Mouse (Mus musculus) intestine, embryonic 15.5 days (tissue): Measurements from ENCODE around the gene Gm20388. TPM values are rescaled to one million over a fixed set of nuclear protein-coding genes. Genes with fewer than 3 reads are reported as not detected.

Experiments used
- ATAC-seq: fragments of 200-750 bp; cut with Nextera tagmentation; 2 replicates; pipeline ENCODE4 v1.8.0; 2017; ENCODE audit warnings: moderate TSS enrichment, moderate library complexity
- H3K27ac ChIP-seq: fragments of 300-500 bp; sonication (generic); 2 replicates; pipeline ENCODE4 v1.5.1; 2015; ENCODE audit warnings: mild to moderate bottlenecking, inconsistent platforms
- H3K27me3 ChIP-seq: fragments of 300-500 bp; sonication (generic); replicated peaks from 2 replicates; pipeline ENCODE4 v1.6.1; 2015; ENCODE audit warnings: inconsistent platforms
- H3K36me3 ChIP-seq: fragments of 300-500 bp; sonication (generic); 2 replicates; pipeline ENCODE4 v1.6.1; 2015; ENCODE audit warnings: inconsistent platforms
- H3K4me1 ChIP-seq: fragments of 300-500 bp; sonication (generic); replicated peaks from 2 replicates; pipeline ENCODE4 v1.6.1; 2015; ENCODE audit warnings: inconsistent platforms
- H3K4me2 ChIP-seq: fragments of 300-500 bp; sonication (generic); replicated peaks from 2 replicates; pipeline ENCODE4 v1.6.1; 2015; ENCODE audit warnings: mild to moderate bottlenecking, inconsistent platforms
- H3K4me3 ChIP-seq: fragments of 300-500 bp; sonication (generic); replicated peaks from 2 replicates; pipeline ENCODE4 v1.5.1; 2015; ENCODE audit warnings: inconsistent platforms
- H3K9ac ChIP-seq: fragments of 300-500 bp; sonication (generic); 2 replicates; pipeline ENCODE4 v1.6.1; 2015; ENCODE audit warnings: inconsistent platforms
- H3K9me3 ChIP-seq: fragments of 300-500 bp; sonication (generic); 2 replicates; pipeline ENCODE4 v1.6.1; 2016; ENCODE audit warnings: inconsistent platforms
- WGBS: fragments of 180-500 bp; shearing (Covaris S2); methylation state at CpG from one replicate; pipeline ENCODE4 v1.1.7; 2015; 5-methylcytosine and 5-hydroxymethylcytosine counted together
- polyA plus RNA-seq: library from polyadenylated mRNA; unstranded; fragments of >200 nt; fragmentation: Nextera tagmentation; extraction: Ambion mirVana; gene quantifications from 2 replicates; pipeline ENCODE4 v1.2.1, GENCODE M21; 2015

The Gm20388 gene
- polyA plus RNA-seq, 1 experiment from 2014 or later = not detected

DNA sequence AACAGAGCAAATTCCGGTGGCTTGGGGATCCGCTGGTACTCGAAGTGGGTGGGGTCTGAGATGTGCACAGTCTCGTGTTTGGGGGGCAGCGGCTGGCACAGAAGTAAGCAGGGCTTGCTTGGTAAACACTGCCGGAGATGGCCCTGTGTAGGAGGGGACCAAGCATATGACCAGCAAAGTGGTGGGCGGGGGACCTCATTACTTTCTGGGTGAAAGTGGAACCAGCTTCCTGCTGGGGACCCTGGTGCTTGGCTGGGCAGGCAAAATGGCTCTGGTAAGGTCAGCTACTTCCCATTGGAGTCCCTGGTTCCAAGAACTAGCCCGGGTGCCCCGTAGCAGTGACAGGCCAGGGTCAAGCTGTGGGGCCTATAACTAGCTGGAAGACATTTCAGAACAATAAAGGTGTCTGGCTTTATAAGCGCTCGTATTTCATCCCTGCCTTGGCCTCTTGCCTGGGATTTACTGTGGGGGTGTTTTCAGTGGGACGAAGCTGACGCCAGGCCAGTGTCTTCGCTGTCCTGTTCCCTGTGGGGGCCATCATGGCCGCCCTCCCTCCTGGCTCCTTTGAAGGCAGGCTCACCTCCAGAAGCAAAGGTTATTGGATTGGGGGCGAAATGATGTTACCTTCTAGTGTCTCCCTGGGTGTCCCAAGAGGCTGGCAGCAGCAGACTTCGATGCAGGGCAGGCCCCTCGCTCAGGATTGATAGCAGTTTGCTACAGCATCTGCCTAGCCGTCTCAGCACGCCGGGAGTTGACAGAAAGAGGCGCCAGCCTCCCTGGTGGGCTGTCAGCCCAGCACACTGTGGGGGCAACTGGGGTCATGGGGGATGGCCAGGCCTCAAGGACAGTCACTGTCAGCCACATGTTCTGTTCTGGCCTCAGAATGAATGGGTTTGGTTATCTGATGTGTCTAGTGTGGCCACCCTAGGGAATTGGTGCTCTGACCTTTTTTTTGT is 466.5 kb downstream of the Gm20388 start:
- H3K4me1 ChIP-seq = peaks cover 60% of the 10 kb centered on the region
- WGBS = 45% methylated on average over 22 of the region's 22 CpGs
- 0 out of 2 replicates have a peak overlapping the region, but pooled peaks have one; percentile 22 for H3K27ac ChIP-seq
- ATAC-seq = no peak
- H3K36me3 ChIP-seq = no peaks in the 10 kb centered on the region
- no peak overlapping the region for H3K9ac ChIP-seq
- H3K4me2 ChIP-seq = no peak overlapping the region
- no peak overlapping the region for H3K4me3 ChIP-seq
- H3K9me3 ChIP-seq = no peaks in the 10 kb centered on the region
- no peaks in the 10 kb centered on the region; the same call in 1 of the 2 replicates for H3K27me3 ChIP-seq

DNA sequence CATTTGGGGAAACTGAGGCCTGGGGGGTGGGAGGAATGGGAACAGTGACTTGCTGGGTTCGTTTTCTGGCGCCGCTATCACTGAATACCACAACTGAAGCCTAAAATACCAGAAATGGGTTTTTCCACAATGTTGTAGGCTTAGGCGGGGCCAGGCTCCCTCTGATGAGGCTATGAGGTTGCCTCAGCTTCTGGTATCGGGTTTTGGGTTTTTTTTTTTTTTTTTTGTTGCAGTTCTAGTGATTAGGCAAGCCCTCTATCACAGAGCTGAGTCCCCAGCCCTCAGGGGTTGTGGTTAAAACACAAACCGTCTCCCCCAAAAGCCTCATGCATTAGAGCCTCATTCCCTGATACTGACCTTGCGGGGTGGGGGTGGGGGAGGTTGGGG is 467.2 kb downstream of the Gm20388 start:
- Histone ChIP-seq H3K36me3 (no peaks in the 10 kb centered on the region), H3K9ac (no peak overlapping the region), H3K4me1 (peaks cover 65% of the 10 kb centered on the region), H3K27me3 (no peaks in the 10 kb centered on the region; the same call in 1 of the 2 replicates), H3K4me3 (no peak overlapping the region), H3K9me3 (no peaks in the 10 kb centered on the region), H3K4me2 (no peak overlapping the region), H3K27ac (no peak overlapping the region)
- WGBS = 71% methylated on average over 7 of the region's 7 CpGs
- no peak for ATAC-seq

DNA sequence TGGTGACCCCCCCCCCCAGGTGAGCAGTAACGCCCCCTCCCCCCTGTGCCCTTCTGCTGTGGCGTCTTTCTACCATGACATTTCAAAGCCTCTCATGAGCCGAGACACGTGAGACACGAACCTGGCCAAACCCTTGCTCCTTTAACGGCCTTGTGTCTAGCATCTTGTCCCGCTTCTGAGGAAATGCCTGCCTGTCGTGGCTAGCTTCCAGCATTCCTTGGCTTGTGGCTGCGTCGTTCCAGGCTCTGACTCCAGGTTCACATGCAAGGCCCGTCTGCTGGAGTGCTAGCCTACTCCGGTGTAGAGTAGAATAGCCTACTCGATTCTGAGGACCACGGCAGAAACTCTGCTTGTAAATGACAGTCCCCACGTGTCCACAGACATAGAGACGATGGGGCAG is 467.7 kb downstream of the Gm20388 start:
- Histone ChIP-seq H3K4me1 (peaks cover 67% of the 10 kb centered on the region), H3K4me3 (no peak overlapping the region), H3K4me2 (no peak overlapping the region), H3K9ac (no peak overlapping the region), H3K9me3 (no peaks in the 10 kb centered on the region), H3K27ac (no peak overlapping the region), H3K36me3 (no peaks in the 10 kb centered on the region), H3K27me3 (no peaks in the 10 kb centered on the region; the same call in 1 of the 2 replicates)
- WGBS = 56% methylated on average over 16 of the region's 16 CpGs
- ATAC-seq = no peak

DNA sequence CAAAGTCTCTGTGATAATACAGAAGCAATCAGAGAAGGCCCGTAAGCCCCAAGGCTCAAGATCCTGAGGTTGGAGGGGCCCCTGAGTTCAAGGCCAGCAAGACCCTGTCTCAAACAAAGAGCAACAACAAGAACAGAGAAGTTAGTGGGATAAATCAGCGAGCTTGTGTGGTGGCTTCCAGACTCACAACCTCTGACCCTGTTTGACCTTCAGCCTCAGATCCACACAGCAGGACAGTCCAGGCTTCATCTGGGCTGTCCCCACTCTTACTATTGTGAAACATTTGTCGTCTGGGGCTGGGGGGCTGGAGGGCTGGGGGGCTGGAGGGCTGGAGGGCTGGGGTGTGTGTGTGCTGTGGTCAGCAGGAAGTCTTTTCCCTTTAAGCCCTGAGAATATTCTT is 468.4 kb downstream of the Gm20388 start:
- H3K9ac ChIP-seq = no peak overlapping the region
- H3K4me3 ChIP-seq = no peak overlapping the region
- no peak overlapping the region for H3K4me2 ChIP-seq
- WGBS = 59% methylated on average over 3 of the region's 3 CpGs
- H3K4me1 ChIP-seq = peaks cover 67% of the 10 kb centered on the region
- no peaks in the 10 kb centered on the region; the same call in 1 of the 2 replicates for H3K27me3 ChIP-seq
- H3K36me3 ChIP-seq = no peaks in the 10 kb centered on the region
- no peak overlapping the region for H3K27ac ChIP-seq
- no peaks in the 10 kb centered on the region for H3K9me3 ChIP-seq
- ATAC-seq = no peak

DNA sequence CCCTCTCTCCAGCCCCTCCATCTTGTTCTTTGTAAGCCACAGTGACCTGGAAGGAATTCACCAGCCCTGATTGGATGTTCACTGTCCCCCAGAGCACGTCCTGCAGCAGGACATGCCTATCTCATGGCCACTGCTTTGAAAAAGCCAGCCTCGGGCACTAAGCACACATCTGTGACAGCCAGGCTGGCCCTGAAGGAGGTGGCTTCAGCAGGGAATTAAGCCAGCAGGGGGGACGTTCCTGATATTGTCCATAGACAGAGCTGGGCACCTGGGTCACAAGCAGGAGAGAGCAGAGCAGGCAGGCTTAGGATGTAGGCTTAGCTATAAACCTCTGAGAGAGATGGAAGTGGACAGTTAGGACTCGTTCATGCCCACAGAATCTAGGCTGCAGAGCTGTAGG is 471.2 kb downstream of the Gm20388 start:
- peaks cover 53% of the 10 kb centered on the region for H3K4me1 ChIP-seq
- H3K4me3 ChIP-seq = no peak overlapping the region
- ATAC-seq = no peak
- peak overlapping the region; percentile 76; the same call in 1 of the 2 replicates for H3K27ac ChIP-seq
- no peak overlapping the region for H3K4me2 ChIP-seq
- H3K27me3 ChIP-seq = no peaks in the 10 kb centered on the region; the same call in 1 of the 2 replicates
- H3K36me3 ChIP-seq = no peaks in the 10 kb centered on the region
- H3K9ac ChIP-seq = no peak overlapping the region
- 68% methylated on average over 4 of the region's 4 CpGs for WGBS
- no peaks in the 10 kb centered on the region for H3K9me3 ChIP-seq

DNA sequence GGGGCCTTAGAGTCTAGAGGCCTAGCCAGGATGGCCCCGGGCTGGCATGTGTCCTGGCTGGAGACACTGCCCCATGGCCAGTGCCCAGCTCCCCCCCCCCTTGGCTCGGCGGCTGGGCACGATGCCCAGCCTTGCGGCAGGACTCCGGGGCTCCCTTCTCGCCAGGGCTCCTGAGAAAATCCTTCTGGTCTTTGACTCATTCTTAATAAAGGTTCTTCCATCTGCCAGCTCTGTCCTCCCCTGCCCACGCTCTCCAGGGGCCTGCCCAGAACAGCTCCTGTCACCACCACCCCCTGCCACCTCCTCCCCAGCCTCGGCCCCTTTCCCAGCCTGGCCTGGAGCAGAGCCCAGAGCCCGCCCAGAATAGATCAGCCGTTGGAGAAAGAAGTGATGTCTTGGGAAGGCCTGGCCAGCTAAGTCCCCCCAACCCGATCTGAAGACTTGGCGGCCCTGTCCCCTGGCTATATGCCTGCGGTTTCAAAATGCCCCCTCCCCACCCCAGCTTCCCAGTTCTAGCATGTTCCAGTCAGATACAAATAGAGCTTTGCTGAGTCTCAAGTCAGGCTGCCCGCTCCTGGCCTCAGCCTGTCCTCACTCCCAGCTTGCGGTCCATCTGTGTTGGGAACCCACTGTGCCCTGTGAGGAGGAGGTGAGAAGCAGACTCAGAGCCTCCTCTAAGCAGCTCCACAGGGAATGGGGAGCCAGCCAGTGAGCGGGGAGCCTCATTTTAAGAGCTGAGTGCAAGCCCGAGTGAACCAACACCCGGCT is 472.0 kb downstream of the Gm20388 start:
- peak; percentile 67 for ATAC-seq
- no peak overlapping the region for H3K9ac ChIP-seq

DNA sequence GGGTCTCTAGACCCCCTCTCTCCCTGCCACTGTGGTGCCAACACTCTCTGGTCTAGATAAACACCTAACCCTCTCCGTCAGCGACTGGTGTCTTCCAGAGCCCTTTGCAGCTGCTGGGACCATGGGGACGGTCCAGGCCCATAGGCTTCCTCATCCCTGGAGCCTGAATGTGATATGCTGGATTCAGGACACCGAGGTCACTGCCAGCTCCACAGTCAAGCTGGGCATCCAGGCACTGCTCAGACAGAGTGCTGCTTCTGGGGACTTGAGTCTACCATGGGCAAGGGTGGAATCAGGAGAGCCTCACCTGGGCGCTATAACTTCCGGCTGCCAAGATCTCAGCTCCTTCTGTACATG is 472.5 kb downstream of the Gm20388 start:
- Histone ChIP-seq H3K4me2 (peak overlapping the region; percentile 9; the same call in 1 of the 2 replicates), H3K9me3 (no peaks in the 10 kb centered on the region), H3K27me3 (no peaks in the 10 kb centered on the region; the same call in 1 of the 2 replicates), H3K4me1 (peaks cover 42% of the 10 kb centered on the region), H3K27ac (peak overlapping the region; percentile 76), H3K9ac (no peak overlapping the region), H3K4me3 (no peak overlapping the region), H3K36me3 (no peaks in the 10 kb centered on the region)
- ATAC-seq = no peak; the same call in 1 of the 2 replicates
- WGBS = 71% methylated on average over 6 of the region's 6 CpGs

More for the DNA sequence above, 472.0 kb downstream of the Gm20388 start:
- no peaks in the 10 kb centered on the region for H3K36me3 ChIP-seq
- H3K27me3 ChIP-seq = no peaks in the 10 kb centered on the region; the same call in 1 of the 2 replicates
- WGBS = 59% methylated on average over 19 of the region's 19 CpGs
- H3K27ac ChIP-seq = peak overlapping the region; percentile 76
- no peak overlapping the region for H3K4me3 ChIP-seq
- H3K4me1 ChIP-seq = peaks cover 47% of the 10 kb centered on the region
- H3K9me3 ChIP-seq = no peaks in the 10 kb centered on the region
- H3K4me2 ChIP-seq = peak overlapping the region; percentile 9; the same call in 1 of the 2 replicates

DNA sequence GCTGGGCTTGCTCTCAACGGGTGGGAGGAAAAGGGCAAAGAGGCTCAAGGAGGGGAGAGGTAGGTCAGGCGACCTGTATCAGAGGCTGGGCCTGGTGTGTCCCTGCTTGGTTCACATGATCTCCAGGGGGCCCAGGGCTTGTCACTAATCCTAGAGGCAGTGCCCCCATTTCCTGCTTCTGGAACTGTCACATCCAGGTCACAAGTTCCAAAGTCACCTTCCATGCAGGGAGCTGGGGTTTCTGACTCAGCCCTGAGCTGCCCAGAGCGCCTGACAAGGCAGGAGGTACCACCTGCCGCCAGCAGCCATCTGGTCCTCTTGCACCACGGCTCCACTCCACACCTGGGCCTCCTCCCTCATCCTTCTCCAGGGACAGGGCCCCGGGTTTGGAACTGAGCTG is 473.1 kb downstream of the Gm20388 start:
- Histone ChIP-seq H3K4me2 (no peak overlapping the region; the same call in 1 of the 2 replicates), H3K9me3 (no peaks in the 10 kb centered on the region), H3K27ac (peak overlapping the region; percentile 76; the same call in 1 of the 2 replicates), H3K27me3 (no peaks in the 10 kb centered on the region; the same call in 1 of the 2 replicates), H3K4me1 (peaks cover 37% of the 10 kb centered on the region), H3K4me3 (no peak overlapping the region), H3K36me3 (no peaks in the 10 kb centered on the region), H3K9ac (no peak overlapping the region)
- ATAC-seq = peak; percentile 66
- 49% methylated on average over 6 of the region's 6 CpGs for WGBS

DNA sequence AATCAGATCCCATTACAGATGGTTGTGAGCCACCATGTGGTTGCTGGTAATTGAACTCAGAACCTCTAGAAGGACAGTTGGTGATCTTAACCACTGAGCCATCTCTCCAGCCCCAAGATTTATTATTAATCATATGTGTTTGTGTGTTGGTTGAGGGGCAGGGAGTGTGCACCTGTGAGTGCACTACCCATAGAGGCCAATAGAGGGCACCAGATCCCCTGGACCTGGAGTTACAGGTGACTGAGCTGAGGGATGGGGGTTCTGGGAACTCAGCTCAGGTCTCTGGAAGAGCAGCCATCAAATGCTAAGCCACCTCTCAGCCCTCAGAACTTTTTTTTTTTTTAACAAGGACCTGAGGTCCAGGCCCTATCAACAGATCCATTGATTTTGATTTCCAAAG is 474.1 kb downstream of the Gm20388 start:
- H3K4me3 ChIP-seq = no peak overlapping the region
- H3K4me1 ChIP-seq = peaks cover 32% of the 10 kb centered on the region
- no peak overlapping the region for H3K4me2 ChIP-seq
- H3K36me3 ChIP-seq = no peaks in the 10 kb centered on the region
- H3K9ac ChIP-seq = no peak overlapping the region
- H3K27me3 ChIP-seq = no peaks in the 10 kb centered on the region; the same call in 1 of the 2 replicates
- H3K27ac ChIP-seq = no peak overlapping the region
- H3K9me3 ChIP-seq = no peaks in the 10 kb centered on the region
- no peak for ATAC-seq

DNA sequence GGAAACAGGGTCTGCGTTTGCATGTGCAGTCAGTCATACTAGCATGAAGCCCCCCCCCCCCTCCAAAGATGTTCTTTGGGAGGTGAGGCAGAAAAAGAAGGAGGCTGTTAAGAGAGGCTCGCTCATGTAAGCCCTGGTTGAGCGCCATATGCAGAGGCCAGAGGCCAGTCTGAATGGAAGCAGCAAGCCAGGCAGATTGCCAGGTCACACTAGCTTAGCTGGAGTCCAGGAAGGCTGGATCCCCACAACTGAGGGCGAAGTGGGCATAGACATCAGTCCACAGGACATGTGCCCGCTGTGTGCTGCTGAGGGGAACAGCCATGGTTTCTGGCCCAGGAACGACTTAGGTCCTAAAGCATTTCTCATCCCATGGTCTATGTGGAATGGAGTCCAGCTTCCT is 477.6 kb downstream of the Gm20388 start:
- ATAC-seq = no peak
- H3K27me3 ChIP-seq = no peaks in the 10 kb centered on the region
- no peak overlapping the region for H3K4me2 ChIP-seq
- H3K27ac ChIP-seq = no peak overlapping the region
- H3K4me3 ChIP-seq = no peak overlapping the region
- 88% methylated on average over 6 of the region's 6 CpGs for whole genome bisulfite sequencing
- no peaks in the 10 kb centered on the region for H3K9me3 ChIP-seq
- peaks cover 31% of the 10 kb centered on the region for H3K4me1 ChIP-seq
- no peaks in the 10 kb centered on the region for H3K36me3 ChIP-seq
- H3K9ac ChIP-seq = no peak overlapping the region

DNA sequence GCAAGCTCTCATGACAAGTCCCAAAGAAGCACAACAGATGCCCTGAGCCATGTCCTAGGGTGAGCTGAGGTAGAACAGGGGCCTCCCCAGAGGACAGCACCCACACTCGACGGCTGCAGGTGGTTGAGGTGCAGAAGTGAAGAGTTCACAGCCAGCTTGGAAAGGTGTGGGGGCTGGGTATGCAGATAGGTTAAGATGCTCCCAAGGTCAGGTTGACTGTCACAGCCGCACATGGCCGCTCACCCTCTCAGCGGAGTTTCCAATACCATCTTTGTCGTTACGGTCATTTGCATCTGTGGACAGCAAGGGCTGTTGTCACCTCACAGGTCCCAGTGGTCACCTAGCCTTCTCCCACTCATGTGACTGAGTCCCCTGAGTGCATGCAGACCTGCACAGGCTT is 480.0 kb downstream of the Gm20388 start:
- H3K27ac ChIP-seq = no peak overlapping the region
- peaks cover 24% of the 10 kb centered on the region for H3K4me1 ChIP-seq
- no peak overlapping the region for H3K4me3 ChIP-seq
- WGBS = 91% methylated on average over 7 of the region's 7 CpGs
- no peaks in the 10 kb centered on the region for H3K27me3 ChIP-seq
- no peaks in the 10 kb centered on the region for H3K36me3 ChIP-seq
- no peak overlapping the region for H3K4me2 ChIP-seq
- no peaks in the 10 kb centered on the region for H3K9me3 ChIP-seq
- H3K9ac ChIP-seq = no peak overlapping the region
- no peak for ATAC-seq

DNA sequence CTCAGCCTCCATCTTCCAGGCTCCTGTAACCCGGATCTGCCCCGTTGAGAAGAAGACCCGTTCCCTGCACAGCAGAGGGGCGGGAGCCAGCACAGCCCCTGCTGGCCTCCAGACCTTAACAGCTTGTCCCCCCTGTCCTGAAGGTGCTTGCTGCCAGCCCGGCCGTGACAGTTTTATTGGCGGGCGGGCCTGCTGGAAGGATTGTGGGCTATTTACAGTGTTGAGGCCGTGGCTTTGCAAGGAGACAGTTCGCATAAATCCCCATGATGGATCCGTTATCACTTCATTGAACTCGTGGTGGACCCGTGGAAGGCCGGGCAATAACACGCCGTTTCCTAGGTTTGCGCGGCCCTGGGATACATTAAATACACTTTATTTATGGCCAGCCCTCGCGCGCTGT is 481.2 kb downstream of the Gm20388 start:
- Histone ChIP-seq H3K27ac (no peak overlapping the region), H3K4me1 (peaks cover 19% of the 10 kb centered on the region), H3K9me3 (no peaks in the 10 kb centered on the region), H3K27me3 (no peaks in the 10 kb centered on the region), H3K36me3 (no peaks in the 10 kb centered on the region), H3K4me3 (no peak overlapping the region), H3K9ac (no peak overlapping the region), H3K4me2 (no peak overlapping the region; the same call in 1 of the 2 replicates)
- no peak for ATAC-seq
- 27% methylated on average over 21 of the region's 21 CpGs for WGBS
